Mouse (Mus musculus) spleen, postnatal 36 days (tissue): ENCODE measurements at regions not wholly inside any gene's neighbourhood (a gene's known extent, or its start where the extent isn't known, plus 50 kb on each side); places are given as distances from the start of the nearest gene placed in this dataset.

Source experiments
- DNase-seq, 2 experiments: peaks; one replicate each; pipeline ENCODE4 v3.0.0; 2022; ENCODE audit warnings: low spot score in 2 of 2, mixed read lengths in 1 of 2

DNA sequence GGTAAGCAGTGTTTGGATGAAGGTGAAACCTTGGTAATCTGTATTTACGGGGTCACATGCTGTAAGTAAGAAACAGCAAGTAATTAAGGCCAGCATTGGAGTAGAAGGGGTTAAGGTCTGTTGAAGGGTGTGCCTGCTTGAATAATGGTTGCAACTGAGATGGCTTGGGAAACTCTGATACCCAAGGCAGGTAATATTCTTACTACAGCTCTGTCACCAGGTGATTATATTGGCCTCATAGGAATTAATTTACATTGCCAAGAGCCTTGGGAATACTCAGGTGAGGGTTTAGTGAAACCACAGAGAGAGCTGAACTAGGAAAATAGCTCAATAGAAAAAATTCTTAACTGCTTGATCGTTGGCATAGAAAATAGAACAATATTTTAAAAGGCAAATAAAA, 73.8 kb upstream of the Lcorl start:
- DNase-seq, result no peak

DNA sequence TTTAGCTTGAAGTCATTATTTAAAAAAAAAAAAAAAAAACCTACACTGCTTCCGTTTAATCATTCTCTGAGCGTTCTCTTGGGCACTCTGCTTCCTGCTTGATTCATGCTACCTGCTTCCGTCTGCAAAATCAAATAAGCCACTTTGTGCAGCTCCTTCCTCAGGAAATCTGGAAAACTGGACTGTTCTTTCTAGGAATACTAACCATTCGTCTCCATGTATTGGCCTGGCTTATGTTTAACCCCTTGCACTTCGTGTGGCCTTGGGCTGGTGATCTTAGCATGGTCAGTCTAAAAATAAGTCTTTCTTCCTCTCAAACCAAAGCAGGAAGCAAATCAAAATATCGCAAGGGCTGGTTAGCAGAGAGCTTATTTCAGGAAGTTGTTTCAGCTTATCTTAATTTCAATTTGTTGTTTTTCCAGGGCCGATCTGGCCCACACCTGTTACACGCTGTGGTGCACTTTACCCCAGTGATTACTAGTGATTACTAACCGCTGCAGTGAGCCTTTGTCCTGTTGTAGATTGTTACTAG, 68.5 kb upstream of the Lcorl start:
- peak; percentile 41 to 43 for DNase-seq

DNA sequence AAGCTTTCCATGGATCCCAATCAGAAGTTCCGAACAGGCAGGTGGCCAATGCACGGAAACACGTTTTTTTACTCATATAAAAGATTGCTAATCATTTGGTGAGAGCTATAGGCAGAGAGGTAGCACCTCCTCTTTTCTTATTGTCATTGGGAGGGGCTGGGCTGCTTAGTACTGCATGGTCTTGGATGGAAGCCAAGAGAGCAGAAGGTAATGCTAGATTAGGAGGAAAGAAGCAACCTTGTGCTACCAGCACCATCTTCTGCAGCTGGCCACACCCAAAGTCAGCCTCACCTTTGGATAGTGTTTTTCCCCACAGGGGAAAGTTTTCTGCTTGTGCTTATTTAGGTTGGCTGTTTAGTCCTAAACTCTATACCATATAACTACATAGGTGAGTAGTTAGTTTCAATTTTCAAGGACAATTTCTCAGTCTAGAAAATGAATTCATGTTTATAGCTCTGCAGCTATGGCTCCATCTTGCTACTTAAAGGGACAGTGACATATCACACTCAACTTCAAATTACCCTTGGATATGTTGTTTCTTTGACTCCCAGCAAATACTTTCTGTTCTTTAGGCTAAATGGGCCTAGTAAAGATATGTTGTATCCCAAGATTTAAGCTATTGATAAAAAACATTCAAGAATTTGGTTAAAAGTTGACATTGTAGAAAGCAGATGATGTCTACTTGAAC, 66.6 kb upstream of the Lcorl start:
- peak; percentile 13 to 35 for DNase-seq
